Mouse (Mus musculus): ENCODE measurements around the gene Eftud2. TPM values are rescaled to one million over a fixed set of nuclear protein-coding genes. Genes with fewer than 3 reads are reported as not detected.

Gene Eftud2
- total RNA-seq, 2 experiments from 2014 or later, result 101 to 102 TPM

DNA sequence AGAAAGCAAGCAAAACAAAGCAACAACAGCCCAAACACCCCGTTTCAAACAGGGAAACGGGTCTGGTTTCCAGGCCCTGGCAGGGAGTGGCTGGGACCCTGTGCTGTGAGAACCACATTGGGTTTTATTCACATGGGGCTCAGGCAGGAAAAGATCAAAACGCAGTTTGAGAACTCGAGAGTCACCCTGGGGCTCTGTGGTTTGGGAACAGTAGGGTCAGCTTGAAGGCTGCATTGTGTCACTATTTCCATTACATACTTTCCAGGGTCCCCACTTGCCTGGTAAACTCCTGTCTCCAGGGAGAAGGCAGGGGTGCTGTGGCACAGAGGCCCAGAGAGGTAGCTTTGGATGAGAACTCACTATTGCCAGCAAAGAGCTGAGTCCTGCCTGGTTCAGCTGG is 53.7 kb downstream of the Eftud2 start:
- peak in 1 of 2 experiments; percentile 36 for DNase-seq (ENCODE audit: extremely low spot score in 1 of 2, low spot score in 2 of 2)
- intact Hi-C loops (cut with DNase I), result no loop called here

DNA sequence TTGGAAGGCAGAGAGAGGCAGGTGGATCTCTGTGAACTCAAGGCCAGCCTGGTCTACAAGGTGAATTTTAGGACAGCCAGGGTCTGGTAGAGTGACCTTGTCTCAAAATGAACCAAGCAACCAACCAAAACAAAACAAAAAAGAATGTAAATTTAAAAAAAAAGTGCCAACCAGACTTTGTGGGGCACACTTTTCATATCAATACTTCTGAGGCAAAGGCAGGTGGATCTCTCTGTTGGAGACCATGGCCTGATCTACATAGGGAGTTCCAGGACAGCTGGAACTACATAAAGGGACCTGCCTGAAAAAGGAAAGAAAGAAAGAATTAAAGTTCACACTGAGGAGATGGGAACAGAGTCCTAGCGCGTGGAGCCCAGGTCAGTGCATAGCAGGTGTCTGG is 54.3 kb downstream of the Eftud2 start:
- intact Hi-C loops (cut with DNase I), result no loop called here
- DNase-seq (ENCODE audit: extremely low spot score in 1 of 2, low spot score in 2 of 2), result no peak

DNA sequence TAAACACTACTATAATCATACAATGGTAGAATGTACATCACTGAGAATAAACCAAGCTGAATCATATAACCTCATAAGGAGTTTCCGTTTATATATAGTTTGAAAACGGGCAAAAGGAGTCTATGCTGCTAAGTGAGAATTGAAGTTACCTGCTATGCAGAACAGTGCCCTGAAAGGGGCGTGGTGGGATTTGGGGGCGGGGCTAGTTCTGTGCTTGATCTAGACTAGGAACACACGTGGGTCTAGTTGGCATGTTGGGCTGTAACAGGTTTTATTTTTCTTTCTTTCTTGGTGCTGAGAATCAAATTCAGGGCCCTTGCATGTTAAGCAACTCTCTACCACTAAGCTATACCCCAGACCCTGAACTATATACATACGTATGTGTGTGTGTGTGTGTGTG is 59.6 kb downstream of the Eftud2 start:
- intact Hi-C loops (cut with DNase I), result no loop called here

DNA sequence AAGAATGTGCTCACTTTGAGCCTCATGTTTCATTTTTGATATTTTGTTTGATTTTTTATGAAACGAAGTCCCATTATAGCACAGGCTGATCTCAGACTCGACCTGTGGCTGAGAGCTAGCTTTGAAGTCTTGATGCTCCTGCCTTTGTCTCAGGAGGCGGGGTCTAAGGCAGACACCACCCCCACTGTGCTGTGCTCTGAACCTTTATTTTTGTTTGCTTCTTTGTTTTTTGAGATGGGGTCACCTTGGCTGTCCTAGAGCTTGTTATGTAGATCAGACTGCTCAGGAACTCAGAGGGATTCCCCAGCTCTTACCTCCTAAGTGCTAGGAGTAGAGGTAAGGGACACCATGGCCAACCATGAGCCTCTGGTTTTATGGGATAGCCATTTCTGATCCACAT is 60.4 kb downstream of the Eftud2 start:
- intact Hi-C loops (cut with DNase I), result no loop called here
- peak in 1 of 2 experiments; percentile 21 for DNase-seq (ENCODE audit: extremely low spot score in 1 of 2, low spot score in 2 of 2)

More for the DNA sequence above, 59.6 kb downstream of the Eftud2 start:
- peak in 1 of 2 experiments; percentile 32 for DNase-seq (ENCODE audit: extremely low spot score in 1 of 2, low spot score in 2 of 2)

DNA sequence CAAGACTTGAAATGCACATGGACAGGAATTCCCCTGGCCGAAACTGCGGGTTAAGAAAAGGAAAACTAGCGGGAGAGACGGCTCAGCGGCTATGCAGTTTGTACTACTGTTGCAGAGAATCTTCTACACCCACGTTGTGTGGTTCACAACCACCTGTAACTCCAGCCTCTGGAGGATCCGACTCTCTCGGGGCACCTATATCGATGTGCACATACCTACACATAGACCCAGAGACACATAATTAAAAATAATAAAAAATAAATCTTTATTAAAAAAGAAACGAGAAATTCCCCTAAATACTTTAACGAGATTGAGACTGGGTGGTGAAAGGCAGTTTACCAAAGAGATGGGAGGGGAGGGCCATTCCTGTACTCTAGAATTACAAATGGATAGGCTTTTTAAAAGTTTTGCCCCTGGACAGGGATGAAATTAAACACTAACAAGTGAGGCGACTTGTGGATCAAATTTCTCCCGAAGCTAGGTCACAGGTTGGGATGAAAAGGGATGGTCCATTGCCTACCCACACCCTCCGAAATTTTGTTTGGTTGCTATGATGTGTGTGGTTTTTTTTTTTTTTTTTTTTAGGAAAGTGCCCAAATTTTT is 60.9 kb downstream of the Eftud2 start:
- DNase-seq (ENCODE audit: extremely low spot score in 1 of 2, low spot score in 2 of 2), result no peak
- intact Hi-C loops (cut with DNase I), result loop anchor here (5.0 kb wide), 1 partner anchor 43 kb away; no protein-coding TSS in a partner anchor

DNA sequence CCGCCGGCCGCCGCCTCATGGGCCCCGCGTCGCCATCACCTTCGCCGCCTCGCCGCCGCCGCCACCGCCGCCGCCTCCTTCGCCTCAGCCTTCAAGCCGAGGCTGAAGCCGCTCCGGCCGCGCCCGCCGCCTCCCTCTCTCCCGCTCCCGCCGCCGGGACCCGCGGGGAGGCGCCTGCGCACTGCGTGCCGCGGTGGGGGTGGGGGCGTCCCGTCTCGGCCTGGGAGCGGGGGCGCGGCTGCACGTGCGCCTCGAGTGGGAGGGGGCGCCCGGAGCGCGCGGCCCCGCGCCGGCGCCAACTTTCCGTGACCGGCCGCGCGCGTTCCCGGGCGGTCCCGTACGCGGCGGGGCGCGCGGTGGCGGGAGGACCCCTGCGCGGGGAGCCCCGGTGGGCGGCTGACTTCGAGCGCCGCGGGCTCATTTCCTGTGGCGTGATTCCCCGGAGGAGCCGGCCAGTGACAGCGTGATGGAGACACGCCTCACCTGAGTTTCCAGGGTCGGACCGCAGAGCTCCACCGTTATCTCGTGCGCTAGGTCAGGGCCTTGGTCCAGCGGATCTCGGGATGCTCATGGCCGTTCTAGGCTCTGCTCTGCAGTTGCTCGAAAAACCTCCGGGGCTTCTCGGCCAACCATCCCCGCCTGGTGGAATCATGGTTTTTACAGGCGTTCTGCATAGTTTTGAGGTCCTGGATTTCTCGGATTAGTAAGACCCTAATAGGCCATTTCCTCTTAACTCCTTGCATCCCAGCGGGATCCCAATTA is 61.6 kb downstream of the Eftud2 start, which contains the start of gene Gjc1:
Gjc1 (minus strand) TSS at position 680 of the 762 bp plus-strand sequence.
- peak in 1 of 2 experiments; percentile 87 for DNase-seq (ENCODE audit: extremely low spot score in 1 of 2, low spot score in 2 of 2)
- intact Hi-C loops (cut with DNase I), result loop anchor here (5.0 kb wide), 1 partner anchor 42 kb away; no protein-coding TSS in a partner anchor

DNA sequence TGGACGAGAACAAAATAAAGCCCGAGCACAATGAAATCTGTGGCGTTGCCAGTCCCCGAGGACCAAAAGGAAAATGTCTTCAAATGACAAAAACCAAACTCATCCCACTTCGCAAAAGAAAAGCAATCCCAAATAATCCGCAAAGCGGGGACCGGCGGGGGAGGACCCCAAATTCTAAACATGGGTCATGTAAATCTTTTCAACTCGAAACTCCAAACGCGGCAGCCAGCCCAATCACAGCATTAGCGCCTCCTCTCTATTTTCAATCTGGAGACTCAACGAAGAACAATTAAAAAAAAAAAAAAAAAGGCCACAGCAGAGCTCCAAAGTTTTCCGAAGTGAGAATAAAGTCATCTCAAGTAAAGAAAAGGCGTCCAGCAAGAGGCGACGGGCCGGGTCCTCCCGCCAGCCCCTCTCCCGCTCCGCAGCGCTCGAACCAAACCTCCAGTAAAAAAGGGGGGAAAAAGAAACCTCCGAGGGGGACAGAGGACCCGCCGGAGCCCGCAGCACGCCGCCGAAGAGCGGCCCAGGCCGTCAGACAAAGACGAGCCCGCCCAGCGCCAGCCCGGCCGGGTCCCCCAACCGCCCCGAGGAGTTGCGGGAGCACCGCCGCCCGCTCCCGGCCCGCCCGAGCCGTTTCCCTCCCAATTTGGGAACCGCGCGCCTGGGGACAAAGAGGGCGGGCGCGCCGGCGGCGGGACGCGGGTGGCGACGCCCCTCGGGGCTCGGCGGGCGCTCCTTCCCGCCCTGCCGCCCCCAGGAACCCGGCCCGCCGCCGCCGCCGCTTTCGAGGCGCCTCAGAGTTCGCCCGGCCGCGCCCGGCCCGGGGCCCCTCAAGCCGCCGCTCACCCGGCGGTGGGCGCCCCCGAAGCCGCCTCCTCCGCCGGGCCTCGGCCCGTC is 62.4 kb downstream of the Eftud2 start:
- peak in 1 of 2 experiments; percentile 64 for DNase-seq (ENCODE audit: extremely low spot score in 1 of 2, low spot score in 2 of 2)
- intact Hi-C loops (cut with DNase I), result loop anchor here (5.0 kb wide), 1 partner anchor 41 kb away; no protein-coding TSS in a partner anchor

DNA sequence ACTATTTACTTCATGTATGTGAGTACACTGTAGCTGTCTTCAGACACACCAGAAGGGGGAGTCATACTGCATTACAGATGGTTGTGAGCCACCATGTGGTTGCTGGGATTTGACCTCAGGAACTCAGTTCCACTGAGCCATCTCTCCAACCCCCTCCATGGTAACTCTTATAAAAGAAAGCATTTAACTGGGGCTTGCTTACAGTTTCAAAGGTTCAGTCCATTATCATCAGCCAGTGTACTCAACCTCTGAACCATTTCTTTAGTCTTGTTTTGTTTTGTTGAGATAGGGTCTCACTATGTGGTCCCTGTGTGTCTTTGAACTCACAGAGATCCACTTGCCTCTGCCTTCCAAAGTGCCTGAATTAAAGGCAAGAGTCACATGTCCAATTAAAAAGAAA is 65.9 kb downstream of the Eftud2 start:
- DNase-seq (ENCODE audit: extremely low spot score in 1 of 2, low spot score in 2 of 2), result no peak
- intact Hi-C loops (cut with DNase I), result loop anchor here (5.0 kb wide), 1 partner anchor 38 kb away; no protein-coding TSS in a partner anchor

DNA sequence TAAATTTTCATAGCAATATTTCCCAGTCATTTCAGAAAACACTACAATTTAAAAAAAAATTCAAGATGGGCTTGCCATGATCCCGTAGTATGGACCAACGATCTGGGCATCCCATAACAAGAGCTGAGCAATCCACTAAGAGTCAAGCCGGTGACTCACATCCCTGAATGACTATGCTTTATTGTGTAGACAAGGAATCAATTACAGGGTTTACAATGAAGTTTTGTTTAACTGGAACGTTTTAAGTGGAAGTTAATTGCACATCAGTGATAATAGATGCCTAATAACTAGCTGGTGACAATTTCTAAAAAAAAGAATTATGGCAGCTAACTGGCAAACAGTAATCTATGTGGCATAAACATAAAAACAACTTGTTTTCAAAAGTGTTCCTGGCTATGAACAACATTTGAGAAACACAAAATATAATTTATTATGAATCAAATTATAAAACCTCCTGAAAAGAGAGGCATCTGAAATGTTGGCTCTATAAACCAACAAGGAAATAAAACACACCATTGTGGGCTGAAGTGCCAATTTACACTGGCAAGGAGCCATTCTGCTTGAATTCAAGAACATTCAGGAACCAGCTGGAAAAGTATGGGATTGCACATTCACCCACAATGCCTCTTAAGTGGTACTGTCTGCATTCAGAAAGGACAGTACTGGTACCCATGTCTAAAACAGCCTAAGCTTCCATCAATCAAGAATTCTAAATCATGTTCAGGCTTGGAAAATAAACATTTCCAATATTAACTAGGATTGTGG is 69.9 kb downstream of the Eftud2 start:
- DNase-seq (ENCODE audit: extremely low spot score in 1 of 2, low spot score in 2 of 2), result peak in 1 of 2 experiments; percentile 67
- intact Hi-C loops (cut with DNase I), result no loop called here

DNA sequence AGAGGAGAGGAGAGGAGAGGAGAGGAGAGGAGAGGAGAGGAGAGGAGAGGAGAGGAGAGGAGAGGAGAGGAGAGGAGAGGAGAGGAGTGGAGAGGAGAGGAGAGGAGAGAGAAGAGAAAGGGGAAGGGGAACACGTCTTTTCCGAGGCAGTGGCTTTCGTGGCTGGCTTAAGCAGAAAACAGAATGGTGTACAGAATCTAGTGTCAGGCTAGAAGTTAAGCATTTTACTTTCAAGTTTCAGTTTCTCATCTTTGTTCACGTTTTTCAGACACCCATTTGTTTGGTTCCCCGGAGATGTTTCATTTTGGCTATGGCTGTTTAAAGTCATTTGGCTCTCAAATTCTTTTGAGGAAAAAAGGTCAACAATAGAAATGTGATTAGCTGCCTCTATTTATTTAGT is 72.5 kb downstream of the Eftud2 start:
- intact Hi-C loops (cut with DNase I), result no loop called here
- no peak for DNase-seq (ENCODE audit: extremely low spot score in 1 of 2, low spot score in 2 of 2)

DNA sequence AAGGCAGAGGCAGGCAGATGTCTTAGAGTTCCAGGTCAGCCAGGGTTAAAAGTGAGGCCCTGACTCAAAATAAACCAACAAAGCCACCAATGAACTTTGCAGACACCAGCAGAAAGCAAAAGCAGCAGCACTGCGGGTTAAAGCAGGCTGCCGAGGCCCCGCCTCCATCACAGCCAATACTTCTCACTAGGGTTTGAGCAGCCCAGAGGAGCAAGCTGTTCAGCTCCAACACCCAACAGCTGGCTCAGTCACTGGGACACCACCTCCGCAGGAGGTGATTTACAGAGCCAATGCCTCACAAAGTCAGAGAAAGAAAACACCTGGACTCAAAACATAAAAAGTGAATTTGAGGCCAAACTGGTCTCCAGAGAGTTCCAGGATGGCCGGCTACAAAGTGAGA is 77.3 kb downstream of the Eftud2 start:
- intact Hi-C loops (cut with DNase I), result no loop called here
- DNase-seq (ENCODE audit: extremely low spot score in 1 of 2, low spot score in 2 of 2), result no peak

DNA sequence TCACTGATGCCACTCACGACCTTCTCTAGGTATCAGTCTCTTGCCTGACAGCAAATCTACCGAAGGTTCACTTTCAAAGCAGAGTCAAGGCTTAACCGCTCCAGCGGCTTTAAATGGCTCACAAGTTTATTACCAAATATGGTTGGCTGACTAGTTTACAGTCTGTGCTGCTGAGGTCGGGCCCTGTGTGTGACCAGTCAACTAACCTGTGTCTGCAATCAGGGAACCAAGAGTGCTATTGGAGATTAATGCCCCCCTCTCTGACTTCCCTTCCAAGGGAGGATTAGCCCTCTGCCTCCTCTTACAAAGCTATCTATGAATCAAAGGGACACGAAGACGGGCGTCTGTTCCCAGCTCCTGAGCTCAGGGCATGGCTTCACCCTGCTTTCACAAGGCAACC is 86.6 kb downstream of the Eftud2 start:
- intact Hi-C loops (cut with DNase I), result no loop called here
- DNase-seq (ENCODE audit: extremely low spot score in 1 of 2, low spot score in 2 of 2), result no peak

DNA sequence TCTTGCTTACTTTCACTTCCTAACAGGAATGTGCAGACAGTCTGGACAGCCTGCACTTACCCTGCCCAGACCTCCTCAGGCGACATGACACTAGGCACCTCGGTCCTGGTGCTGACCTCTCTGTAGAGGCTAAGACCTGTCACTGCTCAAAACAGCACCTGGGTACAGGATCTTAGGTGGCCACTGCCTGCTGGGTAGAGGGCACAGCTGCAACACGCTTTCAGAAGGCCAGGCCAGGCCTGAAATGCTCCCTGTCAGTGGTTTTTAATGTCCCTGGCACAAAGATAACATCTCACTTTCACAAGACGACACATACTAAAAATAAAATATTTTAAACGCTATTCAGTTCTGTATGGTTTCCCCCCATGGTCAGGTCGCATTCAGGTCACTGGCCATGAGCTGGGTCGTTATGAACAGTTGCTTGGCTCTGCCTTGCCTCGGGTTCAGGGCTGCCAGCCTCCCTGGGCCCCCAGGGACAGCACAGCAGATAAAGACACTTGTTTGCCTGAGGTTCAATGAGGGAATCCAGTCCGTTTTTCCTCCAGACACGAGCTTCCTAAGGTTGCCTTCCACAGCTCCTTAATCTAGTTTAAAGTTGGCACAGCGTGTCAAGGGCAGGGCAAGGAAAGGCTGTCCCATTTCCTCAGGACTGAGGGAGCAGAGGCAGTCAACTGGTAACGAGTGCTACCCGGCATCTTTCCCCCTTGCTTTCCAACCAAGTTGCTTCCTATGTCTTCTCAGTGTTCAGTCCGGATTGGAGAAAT is 88.9 kb downstream of the Eftud2 start:
- DNase-seq (ENCODE audit: extremely low spot score in 1 of 2, low spot score in 2 of 2), result no peak
- intact Hi-C loops (cut with DNase I), result no loop called here

Other genes with a start within 250 kb of the Eftud2 start
- gene Meioc, start 217.3 kb downstream of the Eftud2 start, total RNA-seq (2021), result not detected
- gene Ccdc43, start 183.2 kb downstream of the Eftud2 start, total RNA-seq (2021), result 10 to 100 TPM; 27.2 to 32.5 TPM
- gene Adam11, start 119.5 kb downstream of the Eftud2 start, total RNA-seq (2021), result 100 to 1,000 TPM; 109 to 114 TPM
- 10 to 100 TPM; 19.7 to 26.1 TPM for gene Gjc1, start 61.3 kb downstream of the Eftud2 start, total RNA-seq (2021)
- 1 to 10 TPM; 7.9 to 8.1 TPM for gene Higd1b, start 45.1 kb downstream of the Eftud2 start, total RNA-seq (2021)
- 1 to 10 TPM; 1.3 to 1.6 TPM for gene Ccdc103, start 219 bp upstream of the Eftud2 start, total RNA-seq (2021)
- not detected for gene Fam187a, start 4.2 kb upstream of the Eftud2 start, total RNA-seq (2021)
- 100 to 1,000 TPM; 109 to 117 TPM for gene Gfap, start 19.9 kb upstream of the Eftud2 start, total RNA-seq (2021)
- 1 to 10 TPM; 1.2 to 1.9 TPM for gene Kif18b, start 44.1 kb upstream of the Eftud2 start, total RNA-seq (2021)
- 10 to 100 TPM; 19.7 to 23.9 TPM for gene C1ql1, start 65.7 kb upstream of the Eftud2 start, total RNA-seq (2021)
- 10 to 100 TPM; 82.8 to 83.1 TPM for gene Nmt1, start 147.2 kb upstream of the Eftud2 start, total RNA-seq (2021)
- gene Dcakd, start 147.3 kb upstream of the Eftud2 start, total RNA-seq (2021), result 10 to 100 TPM; 97.2 to 97.4 TPM
- 10 to 100 TPM; 15.1 to 16.4 TPM for gene Plcd3, start 220.7 kb upstream of the Eftud2 start, total RNA-seq (2021)
- 10 to 100 TPM; 70.0 to 80.0 TPM for gene Acbd4, start 220.7 kb upstream of the Eftud2 start, total RNA-seq (2021)
- 10 to 100 TPM; 31.8 to 33.9 TPM for gene Hexim1, start 235.2 kb upstream of the Eftud2 start, total RNA-seq (2021)